Mouse (Mus musculus): ENCODE data around the gene Plekhb2.

DNA sequence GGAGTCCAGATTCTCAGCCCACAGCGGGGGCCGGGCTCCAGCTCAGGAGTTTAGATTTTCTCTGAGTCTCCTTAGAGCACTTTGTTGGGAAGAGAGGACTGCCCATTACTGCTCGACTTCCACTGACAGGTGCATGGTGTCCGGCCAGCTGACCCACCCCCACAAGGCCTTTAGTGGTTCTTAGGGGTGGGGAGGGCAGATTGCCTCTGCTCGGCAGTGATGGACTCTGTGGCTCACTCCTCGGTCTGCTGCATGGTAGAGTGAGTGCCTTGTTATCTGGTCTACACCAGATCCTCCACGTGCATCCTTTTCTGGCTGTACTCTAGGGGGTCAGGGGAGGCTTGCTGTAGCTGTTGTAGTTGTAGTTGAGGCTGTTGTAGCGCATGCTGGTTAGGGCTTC, 18.6 kb downstream of the Plekhb2 start:
- no peak for TF ChIP-seq POLR2A (IDR thresholded peaks at IDR 0.05; ENCODE audit: insufficient read depth, low read length)
- no peak for TF ChIP-seq CTCF (IDR thresholded peaks at IDR 0.05; ENCODE audit: low read depth, low read length)
